Mouse (Mus musculus): ENCODE measurements at regions not wholly inside any gene's neighbourhood (a gene's known extent, or its start where the extent isn't known, plus 50 kb on each side); places are given as distances from the start of the nearest gene placed in this dataset.

GRCm38 (mm10) chr16:24077428-24077827, 88.8 kb upstream of the Bcl6 start:
- H3K27ac ChIP-seq (ENCODE audit: insufficient read depth, low read length): no peak overlapping the region
- H3K4me1 ChIP-seq (ENCODE audit: control insufficient read depth, insufficient read depth, low read length): no peaks in the 10 kb centered on the region
- no peak overlapping the region for H3K4me3 ChIP-seq (ENCODE audit: insufficient read depth, low read length)
- no peak for TF ChIP-seq CTCF (IDR thresholded peaks at IDR 0.05; ENCODE audit: borderline replicate concordance, insufficient read depth, low read length)
- no peak for TF ChIP-seq POLR2A (IDR thresholded peaks at IDR 0.05; ENCODE audit: low read depth, low read length)

DNA sequence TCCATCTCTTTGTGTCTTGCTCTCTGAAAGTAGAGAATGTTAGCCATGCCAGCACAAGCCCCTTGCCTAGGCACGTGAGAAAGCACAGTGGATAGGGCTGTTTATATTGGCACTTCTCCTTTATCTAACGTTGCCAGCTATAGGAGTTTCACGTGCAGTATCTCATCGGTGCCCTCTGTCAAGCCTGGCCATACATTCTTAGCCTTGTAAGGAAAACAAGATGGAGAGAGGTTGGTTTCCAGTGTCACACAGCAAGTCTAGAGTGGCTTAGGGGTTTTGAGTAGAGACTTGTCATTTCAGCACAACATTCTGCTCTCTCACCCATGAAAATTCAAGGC, 88.1 kb upstream of the Bcl6 start:
- no peak overlapping the region for H3K4me3 ChIP-seq (ENCODE audit: insufficient read depth, low read length)
- no peak overlapping the region for H3K27ac ChIP-seq (ENCODE audit: insufficient read depth, low read length)
- no peaks in the 10 kb centered on the region for H3K4me1 ChIP-seq (ENCODE audit: control insufficient read depth, insufficient read depth, low read length)
- TF ChIP-seq CTCF (IDR thresholded peaks at IDR 0.05; ENCODE audit: borderline replicate concordance, insufficient read depth, low read length) (no peak), POLR2A (IDR thresholded peaks at IDR 0.05; ENCODE audit: low read depth, low read length) (no peak)

- Histone ChIP-seq H3K4me1 (ENCODE audit: control insufficient read depth, insufficient read depth, low read length) (no peaks in the 10 kb centered on the region), H3K27ac (ENCODE audit: insufficient read depth, low read length) (no peak overlapping the region), H3K4me3 (ENCODE audit: insufficient read depth, low read length) (no peak overlapping the region)
- no peak for TF ChIP-seq CTCF (IDR thresholded peaks at IDR 0.05; ENCODE audit: borderline replicate concordance, insufficient read depth, low read length)
- TF ChIP-seq POLR2A (IDR thresholded peaks at IDR 0.05; ENCODE audit: low read depth, low read length): no peak
These were observed 87.6 kb upstream of the Bcl6 start for GRCm38 (mm10) chr16:24076109-24076798.

- H3K27ac ChIP-seq (ENCODE audit: insufficient read depth, low read length): no peak overlapping the region
- TF ChIP-seq POLR2A (IDR thresholded peaks at IDR 0.05; ENCODE audit: low read depth, low read length) (no peak), CTCF (IDR thresholded peaks at IDR 0.05; ENCODE audit: borderline replicate concordance, insufficient read depth, low read length) (no peak)
These were observed 85.1 kb upstream of the Bcl6 start for GRCm38 (mm10) chr16:24073613-24074244.

GRCm38 (mm10) chr16:24073065-24073464, 84.4 kb upstream of the Bcl6 start:
- no peak overlapping the region for H3K27ac ChIP-seq (ENCODE audit: insufficient read depth, low read length)
- no peaks in the 10 kb centered on the region for H3K4me1 ChIP-seq (ENCODE audit: control insufficient read depth, insufficient read depth, low read length)
- H3K4me3 ChIP-seq (ENCODE audit: insufficient read depth, low read length): no peak overlapping the region
- TF ChIP-seq POLR2A (IDR thresholded peaks at IDR 0.05; ENCODE audit: low read depth, low read length) (no peak), CTCF (IDR thresholded peaks at IDR 0.05; ENCODE audit: borderline replicate concordance, insufficient read depth, low read length) (no peak)

More at GRCm38 (mm10) chr16:24073613-24074244, 85.1 kb upstream of the Bcl6 start:
- Histone ChIP-seq H3K4me3 (ENCODE audit: insufficient read depth, low read length) (no peak overlapping the region), H3K4me1 (ENCODE audit: control insufficient read depth, insufficient read depth, low read length) (no peaks in the 10 kb centered on the region)

GRCm38 (mm10) chr16:24069411-24069810, 80.8 kb upstream of the Bcl6 start:
- no peak overlapping the region for H3K4me3 ChIP-seq (ENCODE audit: insufficient read depth, low read length)
- H3K4me1 ChIP-seq (ENCODE audit: control insufficient read depth, insufficient read depth, low read length): peaks cover 2% of the 10 kb centered on the region
- TF ChIP-seq CTCF (IDR thresholded peaks at IDR 0.05; ENCODE audit: borderline replicate concordance, insufficient read depth, low read length) (no peak), POLR2A (IDR thresholded peaks at IDR 0.05; ENCODE audit: low read depth, low read length) (no peak)
- no peak overlapping the region for H3K27ac ChIP-seq (ENCODE audit: insufficient read depth, low read length)

GRCm38 (mm10) chr16:24068250-24068813, 79.7 kb upstream of the Bcl6 start:
- H3K4me3 ChIP-seq (ENCODE audit: insufficient read depth, low read length): no peak overlapping the region
- no peak overlapping the region for H3K27ac ChIP-seq (ENCODE audit: insufficient read depth, low read length)
- TF ChIP-seq POLR2A (IDR thresholded peaks at IDR 0.05; ENCODE audit: low read depth, low read length): no peak
- TF ChIP-seq CTCF (IDR thresholded peaks at IDR 0.05; ENCODE audit: borderline replicate concordance, insufficient read depth, low read length): no peak
- H3K4me1 ChIP-seq (ENCODE audit: control insufficient read depth, insufficient read depth, low read length): peaks cover 2% of the 10 kb centered on the region

- Histone ChIP-seq H3K4me1 (ENCODE audit: control insufficient read depth, insufficient read depth, low read length) (peaks cover 2% of the 10 kb centered on the region), H3K4me3 (ENCODE audit: insufficient read depth, low read length) (no peak overlapping the region), H3K27ac (ENCODE audit: insufficient read depth, low read length) (no peak overlapping the region)
- TF ChIP-seq POLR2A (IDR thresholded peaks at IDR 0.05; ENCODE audit: low read depth, low read length) (no peak), CTCF (IDR thresholded peaks at IDR 0.05; ENCODE audit: borderline replicate concordance, insufficient read depth, low read length) (no peak)
These were observed 73.7 kb upstream of the Bcl6 start for GRCm38 (mm10) chr16:24062314-24062713.

- Histone ChIP-seq H3K4me3 (ENCODE audit: insufficient read depth, low read length) (no peak overlapping the region), H3K27ac (ENCODE audit: insufficient read depth, low read length) (no peak overlapping the region), H3K4me1 (ENCODE audit: control insufficient read depth, insufficient read depth, low read length) (no peaks in the 10 kb centered on the region)
- TF ChIP-seq POLR2A (IDR thresholded peaks at IDR 0.05; ENCODE audit: low read depth, low read length): no peak
- no peak for TF ChIP-seq CTCF (IDR thresholded peaks at IDR 0.05; ENCODE audit: borderline replicate concordance, insufficient read depth, low read length)
These were observed 72.8 kb upstream of the Bcl6 start for GRCm38 (mm10) chr16:24061496-24061895.

- Histone ChIP-seq H3K27ac (ENCODE audit: insufficient read depth, low read length) (no peak overlapping the region), H3K4me3 (ENCODE audit: insufficient read depth, low read length) (no peak overlapping the region), H3K4me1 (ENCODE audit: control insufficient read depth, insufficient read depth, low read length) (no peaks in the 10 kb centered on the region)
- TF ChIP-seq POLR2A (IDR thresholded peaks at IDR 0.05; ENCODE audit: low read depth, low read length) (no peak), CTCF (IDR thresholded peaks at IDR 0.05; ENCODE audit: borderline replicate concordance, insufficient read depth, low read length) (no peak)
These were observed 70.5 kb upstream of the Bcl6 start for GRCm38 (mm10) chr16:24059090-24059600.

Data from embryonic fibroblast, embryonic 13.5 days (primary cell).